Mouse (Mus musculus): ENCODE measurements around the gene 2310061N02Rik. TPM values are rescaled to one million over a fixed set of nuclear protein-coding genes. Genes with fewer than 3 reads are reported as not detected.
"Not testable (repeated sequence)": the region's sequence is repeated elsewhere in the genome, so short reads cannot be mapped to it uniquely, and the experiment has no call there.

2310061N02Rik gene
- not detected in 2 replicates for polyA plus RNA-seq (2016; fragmentation: Nextera tagmentation; extraction: Ambion mirVana)

GRCm38 (mm10) chr16:88707496-88708012, at the start of gene 2310061N02Rik:
TSS of gene 2310061N02Rik (minus strand) at chr16:88707962.
- ATAC-seq (ENCODE audit: low FRiP score): no peak
- no peak within 1 kb of the TSS for H3K4me2 ChIP-seq
- H3K4me3 ChIP-seq (replicated peaks): no peak within 1 kb of the TSS
- no peaks in the 10 kb centered on the region for H3K4me1 ChIP-seq
- no peak within 1 kb of the TSS for H3K9ac ChIP-seq
- H3K27me3 ChIP-seq: no peaks in the 10 kb centered on the region
- H3K36me3 ChIP-seq (replicated peaks): no peaks in the 10 kb centered on the region
- WGBS: 92% methylated on average over 10 of the region's 10 CpGs
- no peaks in the 10 kb centered on the region for H3K9me3 ChIP-seq
- H3K27ac ChIP-seq: no peak within 1 kb of the TSS

GRCm38 (mm10) chr16:88751535-88751934, 43.8 kb upstream of the 2310061N02Rik start, which contains the start of gene Krtap13:
TSS of gene Krtap13 (minus strand) at chr16:88751635.
- H3K27me3 ChIP-seq; H3K4me1 ChIP-seq; H3K9me3 ChIP-seq; H3K4me2 ChIP-seq; H3K9ac ChIP-seq; H3K27ac ChIP-seq; H3K36me3 ChIP-seq (replicated peaks); ATAC-seq (ENCODE audit: low FRiP score); H3K4me3 ChIP-seq (replicated peaks): not testable (repeated sequence)
- 91% methylated on average over 3 of the region's 3 CpGs for WGBS

- WGBS: 68% methylated on average over 4 of the region's 4 CpGs
- H3K4me3 ChIP-seq (replicated peaks): no peak overlapping the region
- H3K9me3 ChIP-seq: no peaks in the 10 kb centered on the region
- no peaks in the 10 kb centered on the region for H3K27me3 ChIP-seq
- H3K4me1 ChIP-seq: no peaks in the 10 kb centered on the region
- H3K4me2 ChIP-seq: no peak overlapping the region
- ATAC-seq (ENCODE audit: low FRiP score): no peak
- no peak overlapping the region for H3K9ac ChIP-seq
- no peak overlapping the region for H3K27ac ChIP-seq
- no peaks in the 10 kb centered on the region for H3K36me3 ChIP-seq (replicated peaks)
Measured at GRCm38 (mm10) chr16:88747943-88748342, 40.2 kb upstream of the 2310061N02Rik start.

GRCm38 (mm10) chr16:88744750-88745340, 37.1 kb upstream of the 2310061N02Rik start:
- H3K27me3 ChIP-seq: no peaks in the 10 kb centered on the region
- no peaks in the 10 kb centered on the region for H3K9me3 ChIP-seq
- H3K27ac ChIP-seq: no peak overlapping the region
- H3K36me3 ChIP-seq (replicated peaks): no peaks in the 10 kb centered on the region
- no peaks in the 10 kb centered on the region for H3K4me1 ChIP-seq
- WGBS: 77% methylated on average over 4 of the region's 4 CpGs
- H3K4me3 ChIP-seq (replicated peaks): no peak overlapping the region
- no peak for ATAC-seq (ENCODE audit: low FRiP score)
- no peak overlapping the region for H3K9ac ChIP-seq
- no peak overlapping the region for H3K4me2 ChIP-seq

- no peaks in the 10 kb centered on the region for H3K4me1 ChIP-seq
- no peaks in the 10 kb centered on the region for H3K9me3 ChIP-seq
- no peaks in the 10 kb centered on the region for H3K36me3 ChIP-seq (replicated peaks)
- H3K27me3 ChIP-seq: no peaks in the 10 kb centered on the region
- WGBS: 85% methylated on average over 2 of the region's 2 CpGs
- H3K4me2 ChIP-seq: no peak overlapping the region
- H3K4me3 ChIP-seq (replicated peaks): no peak overlapping the region
- H3K27ac ChIP-seq: no peak overlapping the region
- no peak for ATAC-seq (ENCODE audit: low FRiP score)
- no peak overlapping the region for H3K9ac ChIP-seq
Measured at GRCm38 (mm10) chr16:88735391-88735790, 27.6 kb upstream of the 2310061N02Rik start.

GRCm38 (mm10) chr16:88728812-88729275, 21.1 kb upstream of the 2310061N02Rik start, which contains the start of gene Krtap13-1:
TSS of gene Krtap13-1 (plus strand) at chr16:88728862.
- Histone ChIP-seq H3K27me3 (no peaks in the 10 kb centered on the region), H3K4me2 (no peak within 1 kb of the TSS), H3K4me1 (no peaks in the 10 kb centered on the region), H3K4me3 (replicated peaks) (no peak within 1 kb of the TSS), H3K9me3 (no peaks in the 10 kb centered on the region), H3K9ac (no peak within 1 kb of the TSS), H3K36me3 (replicated peaks) (no peaks in the 10 kb centered on the region), H3K27ac (no peak within 1 kb of the TSS)
- no peak for ATAC-seq (ENCODE audit: low FRiP score)
- 85% methylated on average over 4 of the region's 4 CpGs for WGBS

- H3K4me2 ChIP-seq: no peak overlapping the region
- H3K9me3 ChIP-seq: no peaks in the 10 kb centered on the region
- no peak overlapping the region for H3K4me3 ChIP-seq (replicated peaks)
- H3K4me1 ChIP-seq: no peaks in the 10 kb centered on the region
- no peak overlapping the region for H3K27ac ChIP-seq
- 26% methylated on average over 1 of the region's 1 CpGs for WGBS
- H3K36me3 ChIP-seq (replicated peaks): no peaks in the 10 kb centered on the region
- H3K9ac ChIP-seq: no peak overlapping the region
- no peaks in the 10 kb centered on the region for H3K27me3 ChIP-seq
- ATAC-seq (ENCODE audit: low FRiP score): no peak
Measured at GRCm38 (mm10) chr16:88720031-88720430, 12.3 kb upstream of the 2310061N02Rik start.

GRCm38 (mm10) chr16:88716549-88716948, 8.8 kb upstream of the 2310061N02Rik start:
- Histone ChIP-seq H3K27me3 (no peaks in the 10 kb centered on the region), H3K27ac (no peak overlapping the region), H3K9ac (no peak overlapping the region), H3K9me3 (no peaks in the 10 kb centered on the region), H3K4me2 (no peak overlapping the region), H3K36me3 (replicated peaks) (no peaks in the 10 kb centered on the region), H3K4me1 (no peaks in the 10 kb centered on the region), H3K4me3 (replicated peaks) (no peak overlapping the region)
- ATAC-seq (ENCODE audit: low FRiP score): no peak

- no peak for ATAC-seq (ENCODE audit: low FRiP score)
- H3K9ac ChIP-seq: no peak overlapping the region
- no peaks in the 10 kb centered on the region for H3K36me3 ChIP-seq (replicated peaks)
- no peaks in the 10 kb centered on the region for H3K9me3 ChIP-seq
- H3K4me2 ChIP-seq: no peak overlapping the region
- no peak overlapping the region for H3K4me3 ChIP-seq (replicated peaks)
- H3K27ac ChIP-seq: no peak overlapping the region
- H3K27me3 ChIP-seq: no peaks in the 10 kb centered on the region
- 90% methylated on average over 6 of the region's 6 CpGs for WGBS
- no peaks in the 10 kb centered on the region for H3K4me1 ChIP-seq
Measured at GRCm38 (mm10) chr16:88711245-88711644, 3.5 kb upstream of the 2310061N02Rik start.

- WGBS: 80% methylated on average over 4 of the region's 4 CpGs
- no peak for ATAC-seq (ENCODE audit: low FRiP score)
- H3K36me3 ChIP-seq (replicated peaks): no peaks in the 10 kb centered on the region
Measured at GRCm38 (mm10) chr16:88710757-88711156, 3.0 kb upstream of the 2310061N02Rik start.

GRCm38 (mm10) chr16:88701072-88701864, 6.5 kb downstream of the 2310061N02Rik start:
- ATAC-seq (ENCODE audit: low FRiP score): no peak
- 58% methylated on average over 4 of the region's 4 CpGs for WGBS

More at GRCm38 (mm10) chr16:88710757-88711156, 3.0 kb upstream of the 2310061N02Rik start:
- Histone ChIP-seq H3K27me3 (no peaks in the 10 kb centered on the region), H3K4me2 (no peak overlapping the region), H3K9ac (no peak overlapping the region), H3K27ac (no peak overlapping the region), H3K9me3 (no peaks in the 10 kb centered on the region), H3K4me1 (no peaks in the 10 kb centered on the region), H3K4me3 (replicated peaks) (no peak overlapping the region)

GRCm38 (mm10) chr16:88696256-88696655, 11.5 kb downstream of the 2310061N02Rik start:
- 87% methylated on average over 4 of the region's 4 CpGs for WGBS
- no peaks in the 10 kb centered on the region for H3K36me3 ChIP-seq (replicated peaks)
- H3K4me2 ChIP-seq: no peak overlapping the region
- H3K27ac ChIP-seq: no peak overlapping the region
- no peak overlapping the region for H3K9ac ChIP-seq
- no peaks in the 10 kb centered on the region for H3K4me1 ChIP-seq
- no peak for ATAC-seq (ENCODE audit: low FRiP score)
- H3K9me3 ChIP-seq: no peaks in the 10 kb centered on the region
- H3K4me3 ChIP-seq (replicated peaks): no peak overlapping the region
- no peaks in the 10 kb centered on the region for H3K27me3 ChIP-seq

More at GRCm38 (mm10) chr16:88701072-88701864, 6.5 kb downstream of the 2310061N02Rik start:
- H3K4me1 ChIP-seq: no peaks in the 10 kb centered on the region
- H3K27ac ChIP-seq: no peak overlapping the region
- no peaks in the 10 kb centered on the region for H3K36me3 ChIP-seq (replicated peaks)
- H3K9me3 ChIP-seq: no peaks in the 10 kb centered on the region
- H3K4me3 ChIP-seq (replicated peaks): no peak overlapping the region
- H3K4me2 ChIP-seq: no peak overlapping the region
- no peaks in the 10 kb centered on the region for H3K27me3 ChIP-seq
- no peak overlapping the region for H3K9ac ChIP-seq

All from forebrain, embryonic 12.5 days (tissue).